Mouse (Mus musculus) CD4-positive helper T cell, adult 2 months (primary cell): ENCODE results near the gene Klf7.
A peak's percentile ranks its signal among the peaks of the same experiment; 100 is the strongest.

Experiments used
- DNase-seq: peaks from one replicate; pipeline ENCODE4 v3.0.0-alpha.2; 2012; ENCODE audit warnings: low read depth, missing footprints, low spot score

Gene Klf7

DNA sequence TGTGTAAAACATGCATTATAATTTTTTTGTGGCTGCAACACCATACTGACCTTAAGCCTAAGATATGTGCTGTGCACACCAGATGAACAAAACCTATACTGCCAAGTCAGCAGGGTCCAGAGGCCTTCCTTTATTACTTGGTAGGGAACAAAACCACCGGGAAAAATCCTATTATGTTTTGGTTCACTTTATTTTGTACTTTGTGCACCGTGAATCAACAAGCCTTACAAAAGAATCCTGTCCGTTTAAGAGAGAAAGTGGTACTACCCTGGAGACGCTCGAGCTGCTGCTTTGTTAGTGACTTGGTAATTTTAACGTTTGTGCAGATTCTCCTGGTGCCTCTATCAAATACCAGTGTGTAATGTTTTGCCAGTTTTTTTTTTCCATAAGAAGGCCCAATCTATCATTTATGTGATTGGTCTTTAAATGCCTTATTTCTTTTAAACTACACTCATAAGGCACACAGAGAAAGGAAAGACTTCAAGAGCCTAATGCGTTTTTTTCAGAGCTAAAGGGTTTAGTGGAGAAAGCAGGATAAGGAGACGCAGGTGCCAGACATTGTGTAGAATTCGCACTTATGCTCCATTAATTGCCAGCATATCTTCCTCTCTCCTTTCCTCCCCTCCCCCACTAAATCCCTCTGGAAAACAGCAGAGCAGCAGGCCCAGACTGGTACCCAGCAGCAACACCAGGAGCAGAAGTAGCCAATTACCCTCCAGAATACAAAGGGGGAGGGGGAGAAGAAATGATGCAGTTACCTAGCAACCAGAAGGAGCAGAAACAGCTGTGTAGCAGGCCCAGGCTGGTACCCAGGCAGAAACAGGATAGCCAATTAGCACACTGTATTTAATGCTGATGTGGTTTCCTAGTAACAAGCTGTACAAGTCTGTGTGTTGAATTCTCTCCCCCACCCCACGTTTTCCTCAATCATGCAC is 55.5 kb downstream of the Klf7 start:
- no peak for DNase-seq

DNA sequence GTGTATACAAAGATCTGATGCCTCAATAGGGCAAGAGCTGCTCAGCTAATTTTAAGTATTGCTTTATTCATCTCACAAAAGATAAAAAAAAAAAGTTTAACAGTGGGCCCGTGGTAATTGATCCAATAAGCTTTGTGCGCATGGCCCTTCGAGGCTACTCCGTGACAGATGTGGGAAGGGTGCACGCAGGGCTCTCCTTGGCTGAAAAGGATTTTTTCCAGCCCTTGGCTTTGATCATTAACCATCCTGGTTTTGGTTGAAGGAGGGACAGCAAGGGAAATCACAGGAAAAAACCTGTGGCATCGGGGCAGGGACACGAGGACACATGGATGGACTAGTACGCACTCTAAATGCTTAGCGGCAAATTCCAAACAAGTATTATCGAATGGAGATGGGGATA is 60.6 kb downstream of the Klf7 start:
- no peak for DNase-seq

DNA sequence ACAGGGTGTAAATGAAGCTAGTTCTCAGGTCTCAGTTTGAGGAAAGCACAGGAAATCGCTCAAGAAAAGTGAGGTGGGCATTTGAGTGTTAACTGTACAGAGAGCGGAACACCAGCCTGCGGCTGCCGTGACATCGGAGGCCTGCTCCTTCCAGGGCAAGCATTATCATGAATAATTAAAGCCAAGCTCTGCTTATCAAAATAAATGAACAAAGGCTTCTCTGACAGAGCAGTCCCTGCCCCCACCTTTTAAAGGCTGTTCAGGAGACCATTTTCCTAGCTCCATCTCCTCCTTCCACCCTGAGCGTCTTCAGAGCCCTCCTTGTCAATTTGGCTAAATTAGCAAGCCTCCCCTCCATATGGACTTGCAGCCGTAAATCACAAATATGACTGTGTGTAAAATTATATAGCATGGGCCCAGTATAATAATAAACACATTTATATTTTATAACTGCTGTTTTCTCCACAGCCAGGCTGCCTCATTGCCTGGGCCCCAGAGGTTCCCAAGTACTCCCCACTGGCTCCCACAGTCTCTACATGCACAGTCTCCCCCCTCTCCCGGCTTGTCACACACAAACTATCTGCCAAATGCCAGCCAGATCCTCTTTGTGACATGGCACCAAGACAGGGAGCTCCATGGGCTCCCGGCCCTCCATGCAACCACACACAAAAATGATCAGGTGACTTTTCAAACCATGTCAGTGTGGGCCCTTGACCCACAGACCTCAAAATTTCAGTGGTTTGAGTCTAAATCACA is 61.2 kb downstream of the Klf7 start:
- DNase-seq: no peak

DNA sequence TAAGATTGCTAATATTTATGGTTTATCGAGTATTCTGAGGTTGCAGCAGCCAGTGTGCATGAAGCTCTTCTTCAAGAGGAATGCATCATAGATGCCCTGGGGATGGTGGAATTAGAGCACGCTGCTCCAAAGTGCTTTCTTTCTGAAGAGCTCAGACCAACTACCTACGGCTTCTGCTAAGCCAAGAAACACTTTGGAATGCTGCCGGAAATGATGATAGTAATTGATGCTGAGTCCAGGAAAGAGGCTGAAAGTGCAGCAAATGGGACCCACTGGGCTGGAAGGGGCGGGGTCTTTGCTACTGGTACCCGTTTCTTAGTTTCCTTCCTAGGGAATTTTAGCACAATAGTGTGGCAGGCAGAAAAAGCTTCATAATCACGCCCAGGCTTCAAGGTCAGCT is 62.0 kb downstream of the Klf7 start:
- no peak for DNase-seq

DNA sequence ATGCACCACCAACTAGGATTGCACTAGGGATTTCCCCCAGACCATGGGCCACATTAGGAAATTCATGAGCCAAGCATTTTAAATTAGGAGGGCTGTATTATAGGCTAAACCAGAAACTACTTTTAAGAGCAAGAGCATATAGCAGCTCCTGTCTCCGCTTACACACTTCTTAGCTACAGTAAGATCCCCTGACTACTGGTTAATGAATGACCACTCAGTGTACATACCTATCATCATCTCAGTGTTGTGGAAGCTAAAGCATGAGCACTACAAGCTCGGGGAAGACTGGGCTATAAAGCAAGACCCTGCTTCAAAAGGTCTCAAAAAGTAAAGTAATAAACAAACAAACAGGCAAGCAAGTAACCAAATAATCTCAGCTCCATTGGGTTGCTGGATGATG is 65.5 kb downstream of the Klf7 start:
- DNase-seq: no peak

DNA sequence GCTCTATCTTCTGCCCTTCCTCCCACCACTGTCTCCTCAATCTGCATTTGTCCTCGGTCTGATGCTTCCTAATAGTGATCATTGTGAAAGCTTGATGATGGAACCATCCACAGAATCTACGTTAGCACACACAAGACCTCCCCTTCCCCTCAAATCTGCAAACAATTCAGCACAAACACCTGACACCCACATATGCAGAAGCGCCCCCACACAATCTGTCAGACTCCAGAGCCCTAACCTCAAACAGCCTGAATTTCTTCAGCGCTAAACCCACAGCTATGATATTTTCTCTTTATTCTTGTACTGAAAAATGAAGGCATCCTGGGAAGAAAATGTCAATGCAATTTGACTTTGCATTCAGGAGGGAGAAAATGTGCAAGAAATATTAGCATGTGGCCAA is 66.1 kb downstream of the Klf7 start:
- DNase-seq: no peak

DNA sequence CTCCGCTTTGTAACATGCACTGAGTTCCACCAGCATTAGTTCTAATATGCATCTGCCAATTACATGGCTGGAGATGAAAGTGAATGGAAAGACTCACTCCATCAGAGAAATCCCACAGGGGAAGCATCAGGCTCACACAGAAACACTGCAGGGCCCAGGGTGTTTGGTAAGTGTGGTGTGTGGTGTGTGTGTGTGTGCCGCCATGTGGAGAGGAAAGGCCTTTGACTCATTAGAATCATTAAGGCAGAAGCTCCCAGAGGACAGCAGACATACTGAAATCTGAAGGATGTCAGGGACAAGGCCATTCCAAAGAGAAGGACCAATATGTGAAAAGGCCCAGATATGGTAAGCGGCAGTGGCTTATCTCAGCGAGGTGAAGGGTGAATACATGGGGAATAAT is 66.9 kb downstream of the Klf7 start:
- no peak for DNase-seq

DNA sequence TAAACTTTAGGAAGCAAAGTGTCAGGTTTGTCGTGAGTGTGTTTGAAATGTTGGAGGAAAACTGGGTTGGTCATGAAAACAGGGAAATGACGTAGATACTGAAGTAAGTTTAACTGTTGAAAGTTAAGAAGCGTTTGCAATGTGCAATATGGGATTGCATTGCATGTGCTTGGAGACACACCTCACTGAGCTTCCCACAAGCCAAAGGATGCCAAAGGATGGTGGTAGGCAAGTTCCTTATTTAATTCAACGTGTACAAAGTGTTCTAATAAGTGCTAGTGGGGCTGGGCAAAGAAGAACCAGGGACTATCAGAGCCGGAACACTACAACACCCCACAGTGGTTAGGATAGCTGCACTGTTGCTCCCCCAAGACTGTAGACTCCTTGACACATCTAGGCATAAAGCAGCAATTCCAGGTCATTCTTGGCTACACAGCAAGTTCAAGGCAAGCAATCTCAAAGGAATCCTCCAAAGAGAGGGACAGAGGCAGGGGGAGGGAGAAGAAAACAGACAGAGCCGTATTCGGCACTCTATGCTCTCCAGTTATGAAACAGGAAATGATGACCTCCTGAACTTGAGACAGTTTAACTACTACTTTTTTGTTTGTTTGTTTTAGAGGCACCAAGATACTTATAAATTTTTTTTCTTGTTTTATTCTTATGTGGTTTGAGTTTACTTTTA is 69.9 kb downstream of the Klf7 start:
- DNase-seq: no peak

DNA sequence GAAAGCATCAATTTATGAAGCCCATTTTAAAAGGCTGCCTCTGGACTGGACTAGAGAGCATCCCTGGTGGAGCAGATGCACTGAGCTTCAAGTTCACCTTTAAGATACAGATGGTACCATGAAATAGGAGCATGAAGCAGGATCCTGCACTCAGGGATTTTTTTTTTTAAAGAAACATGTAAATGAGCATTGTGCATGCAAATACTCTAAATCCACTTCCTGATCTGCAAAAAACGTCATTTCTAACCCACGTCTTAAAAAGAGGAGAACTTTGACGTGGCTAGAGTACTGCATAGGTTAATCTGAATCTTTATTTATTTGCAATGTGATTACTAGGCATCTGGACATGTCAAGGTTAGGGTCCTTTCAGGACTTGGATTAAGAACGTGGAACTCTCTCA is 73.5 kb downstream of the Klf7 start:
- no peak for DNase-seq

DNA sequence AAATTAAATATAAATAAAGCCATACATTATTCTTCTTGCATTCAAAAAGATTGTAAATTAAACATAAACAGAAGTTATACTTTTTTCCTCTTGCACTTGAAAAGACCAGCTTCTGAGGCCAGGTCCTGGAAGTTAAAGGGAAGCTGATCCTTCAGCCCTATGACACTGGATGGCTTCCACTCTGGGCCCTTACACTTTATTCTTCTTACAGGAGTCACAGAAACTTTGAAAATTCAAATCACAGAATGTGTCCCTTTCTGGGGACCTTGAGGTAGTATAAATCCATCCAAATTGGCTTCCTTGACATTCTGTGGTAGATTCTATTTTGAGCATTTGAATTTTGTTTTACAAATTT is 75.3 kb downstream of the Klf7 start:
- no peak for DNase-seq

DNA sequence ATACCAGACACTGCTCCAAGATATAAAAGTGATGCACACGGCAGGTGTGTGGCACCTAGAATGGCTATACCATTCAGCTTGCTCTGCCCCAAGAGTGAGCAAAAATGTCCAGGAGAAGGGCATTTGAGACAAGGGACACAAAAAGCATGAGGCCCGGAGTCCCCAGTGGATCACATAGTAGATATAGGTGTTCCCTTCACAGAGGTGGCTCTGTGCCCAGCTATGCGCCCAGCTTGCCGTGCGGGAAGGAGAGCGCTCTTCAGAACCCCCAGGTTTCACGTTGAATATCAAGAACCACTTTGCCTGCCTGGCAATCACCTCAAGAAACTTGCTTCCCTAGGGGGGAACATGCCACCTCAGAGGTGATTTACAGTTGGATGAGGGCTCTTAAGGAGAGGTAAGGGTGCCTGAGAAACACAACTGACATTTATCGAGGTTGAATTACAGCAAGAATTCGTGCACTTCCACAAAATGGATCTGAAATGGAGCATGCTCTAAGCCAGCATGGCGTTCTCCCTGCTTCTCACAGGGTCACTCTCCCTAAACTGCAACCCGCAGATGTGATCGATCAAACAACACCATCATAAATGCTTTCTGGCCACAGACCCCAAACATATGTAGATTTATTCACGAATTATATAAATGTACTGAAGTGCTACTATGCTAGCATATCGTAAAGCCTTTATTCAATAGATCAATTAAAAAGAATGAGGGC is 75.8 kb downstream of the Klf7 start:
- no peak for DNase-seq

DNA sequence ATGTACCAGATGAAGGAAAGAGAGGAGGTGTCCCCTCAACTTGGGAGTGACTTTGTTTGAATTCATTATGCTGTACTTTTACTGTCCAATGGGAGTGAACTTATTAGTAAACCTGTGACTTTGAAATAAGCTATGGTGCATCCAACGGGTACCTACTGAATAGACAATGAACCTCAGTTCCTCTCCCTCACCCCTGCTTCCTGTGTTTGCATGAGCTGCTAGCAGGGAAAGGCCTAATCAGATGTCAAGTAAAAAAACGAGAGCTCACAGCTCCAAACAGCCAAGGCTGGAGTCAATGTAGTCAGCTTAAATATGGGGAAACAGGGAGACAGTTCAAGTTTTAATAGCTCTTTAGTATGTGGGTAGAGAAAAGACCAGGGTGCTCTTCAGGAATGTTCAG is 77.5 kb downstream of the Klf7 start:
- DNase-seq: peak; percentile 18

DNA sequence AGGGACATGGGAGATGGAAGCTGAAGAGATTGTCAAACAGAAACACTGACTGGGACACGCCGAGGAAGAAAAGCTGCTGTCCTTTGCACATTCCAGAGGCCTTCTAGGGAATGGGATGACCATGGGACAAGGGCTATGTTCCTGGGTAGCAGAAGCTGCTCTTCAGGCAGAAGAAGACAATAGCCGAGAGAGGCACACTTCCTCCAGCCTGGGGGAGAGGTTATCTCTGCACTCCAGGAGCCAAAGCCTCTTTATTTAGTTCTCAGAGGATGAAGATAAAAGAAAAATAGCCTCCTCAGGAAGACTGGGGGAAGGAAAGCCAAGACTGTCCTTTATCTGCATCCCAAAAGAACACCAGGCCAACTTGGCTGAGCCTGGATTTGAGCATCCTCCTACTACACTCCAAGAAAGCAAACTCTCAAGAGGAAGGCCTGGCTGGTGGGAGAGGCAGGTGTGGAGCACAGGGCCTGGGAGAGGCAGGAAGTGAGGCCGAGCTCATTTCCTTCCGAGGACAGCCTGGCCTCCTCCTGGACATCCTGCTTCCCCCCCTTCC is 81.2 kb downstream of the Klf7 start:
- DNase-seq: no peak

DNA sequence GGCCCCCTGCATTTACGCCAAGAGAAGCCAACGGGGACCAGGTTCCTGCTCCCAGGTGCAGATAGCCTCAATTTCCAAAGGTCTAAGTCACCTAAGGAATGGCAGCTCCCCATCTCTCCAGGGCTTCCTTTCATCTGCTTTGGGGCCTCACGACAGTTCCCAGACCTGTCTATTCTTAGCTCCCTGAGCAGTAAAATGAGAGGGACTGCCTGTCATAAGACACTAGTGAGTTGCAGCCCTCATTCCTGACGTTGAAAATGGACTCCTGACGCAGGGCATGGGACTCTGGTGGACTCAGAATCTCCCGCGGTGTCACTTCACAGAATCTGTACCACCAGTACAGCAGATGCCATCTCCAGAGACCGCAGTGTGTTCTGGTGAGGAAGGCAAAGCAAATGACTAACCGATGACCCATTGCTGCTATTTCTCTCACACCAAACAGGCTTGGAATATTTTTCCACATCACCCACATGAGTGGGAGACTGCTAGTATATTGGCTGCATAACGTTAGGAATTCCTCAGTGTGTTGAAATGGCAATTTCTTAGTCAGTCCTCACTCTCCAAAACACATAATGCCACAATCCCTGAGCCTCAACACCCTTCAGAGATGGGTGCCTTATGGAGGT is 81.9 kb downstream of the Klf7 start:
- DNase-seq: no peak

DNA sequence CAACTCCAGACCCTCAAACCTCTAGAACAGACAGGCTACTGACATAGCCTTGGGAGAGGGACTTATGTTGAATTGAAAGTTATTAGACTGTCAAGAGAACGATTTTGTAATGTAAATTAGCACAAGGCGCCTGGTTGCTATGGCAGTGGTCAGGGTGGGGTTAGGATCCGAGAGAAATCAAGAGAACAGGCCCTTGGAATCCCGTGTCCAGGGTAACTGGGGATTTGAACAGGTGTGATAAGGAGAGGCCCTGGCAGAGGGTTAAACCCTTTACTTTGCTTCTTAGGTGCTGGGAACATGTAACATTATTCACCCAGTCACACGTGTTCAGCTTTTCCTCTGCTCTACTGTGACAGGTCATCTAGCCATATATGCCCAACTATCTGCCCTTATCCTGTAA is 83.7 kb downstream of the Klf7 start:
- no peak for DNase-seq

DNA sequence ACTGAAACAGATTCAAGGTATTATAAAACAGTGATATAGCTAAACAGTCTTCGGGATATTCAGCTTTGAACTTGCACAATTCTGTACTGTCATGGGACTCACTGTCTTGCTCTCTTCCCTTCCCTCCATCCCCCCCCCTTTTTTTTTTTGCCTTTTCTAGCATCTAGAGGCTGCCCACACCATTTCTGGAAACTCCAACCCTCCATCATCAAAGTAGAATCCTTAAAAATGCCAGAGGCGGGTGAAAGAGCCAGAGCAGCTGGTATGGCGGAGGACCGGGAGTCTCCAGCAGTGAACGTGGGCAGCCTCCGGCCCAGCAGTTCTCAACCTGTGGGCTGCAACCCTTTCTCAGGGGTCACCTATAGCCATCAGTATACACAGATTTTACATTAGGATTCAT is 84.3 kb downstream of the Klf7 start:
- DNase-seq: no peak

DNA sequence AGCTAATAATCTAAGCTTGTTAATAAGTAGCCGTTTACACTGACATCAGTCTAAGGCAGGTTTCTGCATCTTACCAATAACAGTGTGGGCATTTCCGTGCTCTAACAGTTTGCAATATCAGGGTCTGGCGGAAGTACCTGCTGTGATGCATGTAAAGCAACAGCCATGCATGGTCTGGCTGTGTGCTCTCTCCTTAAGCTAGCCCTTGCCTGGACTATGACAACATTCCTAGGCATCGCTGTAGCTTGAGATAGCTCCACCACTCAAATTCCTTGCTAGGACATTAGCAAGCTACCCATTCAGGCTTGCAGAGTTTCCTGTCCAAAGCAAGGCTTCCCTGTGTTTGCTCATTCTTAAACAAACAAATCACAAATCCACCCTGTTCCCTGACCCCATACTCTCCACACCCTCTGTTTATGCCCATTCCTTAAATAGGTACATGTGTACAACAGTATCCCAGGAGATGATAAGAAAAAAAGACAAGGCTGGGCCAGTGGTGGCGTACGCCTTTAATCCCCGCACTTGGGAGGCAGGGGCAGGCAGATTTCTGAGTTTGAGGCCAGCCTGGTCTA is 85.1 kb downstream of the Klf7 start:
- DNase-seq: no peak

DNA sequence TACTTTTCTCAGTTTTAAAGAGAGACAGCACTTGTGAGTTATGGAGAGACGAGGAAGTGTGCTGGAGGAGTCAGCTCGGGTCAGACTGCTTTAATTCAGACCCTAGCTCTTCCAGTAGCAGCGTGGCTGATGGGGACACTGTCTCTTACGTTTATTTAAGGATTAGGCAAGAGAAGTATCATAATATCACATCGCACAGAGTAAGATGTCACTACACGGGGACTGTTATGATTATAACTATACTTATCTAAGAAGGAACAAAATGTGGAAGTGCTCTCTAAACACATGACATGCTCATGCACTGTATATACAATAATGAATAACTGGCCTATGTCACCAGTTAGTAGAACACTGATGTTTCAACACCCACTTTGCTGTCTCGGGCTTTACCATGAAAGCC is 86.3 kb downstream of the Klf7 start:
- DNase-seq: no peak

DNA sequence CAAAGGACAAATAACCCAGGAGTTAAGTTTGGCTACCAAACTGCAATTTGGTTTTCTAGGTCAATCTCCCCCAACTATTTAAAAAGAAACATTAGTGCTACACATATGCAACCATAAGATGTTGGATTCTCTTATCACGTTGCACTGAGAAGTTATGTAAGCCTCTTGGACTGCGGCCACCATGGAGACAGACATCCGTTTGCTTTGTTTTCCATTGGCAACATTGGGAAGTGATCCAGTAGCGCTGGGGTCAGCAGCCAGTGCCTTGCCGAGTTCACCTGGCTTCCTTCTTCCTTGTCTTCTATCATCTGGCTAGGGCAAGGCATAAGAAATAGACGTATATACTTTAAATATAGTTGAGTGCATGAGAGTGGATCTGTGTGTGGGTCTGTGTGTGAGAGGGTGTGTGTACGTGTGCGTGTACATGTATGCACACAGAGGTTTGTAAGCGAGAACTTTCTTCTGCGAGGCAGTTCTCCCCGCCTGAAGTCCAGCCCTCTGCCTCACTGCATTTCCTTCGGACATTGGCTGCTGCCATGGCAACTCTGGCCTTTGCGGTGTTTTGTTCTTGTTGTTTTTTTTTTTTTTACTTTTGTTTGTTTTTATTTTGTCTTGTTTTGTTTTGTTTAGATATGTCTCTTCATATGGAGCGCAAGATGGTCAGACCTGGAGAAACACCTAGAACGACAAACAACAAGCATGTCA is 86.8 kb downstream of the Klf7 start:
- DNase-seq: no peak
